Mouse (Mus musculus) spleen, postnatal 14 days (tissue): ENCODE measurements around the gene Nup160.
A peak's percentile ranks its signal among the peaks of the same experiment; 100 is the strongest.

Experiments used
- DNase-seq, 2 experiments: peaks; one replicate each; pipeline ENCODE4 v3.0.0; 2021 to 2022; ENCODE audit warnings: low spot score in 2 of 2

Gene Nup160

DNA sequence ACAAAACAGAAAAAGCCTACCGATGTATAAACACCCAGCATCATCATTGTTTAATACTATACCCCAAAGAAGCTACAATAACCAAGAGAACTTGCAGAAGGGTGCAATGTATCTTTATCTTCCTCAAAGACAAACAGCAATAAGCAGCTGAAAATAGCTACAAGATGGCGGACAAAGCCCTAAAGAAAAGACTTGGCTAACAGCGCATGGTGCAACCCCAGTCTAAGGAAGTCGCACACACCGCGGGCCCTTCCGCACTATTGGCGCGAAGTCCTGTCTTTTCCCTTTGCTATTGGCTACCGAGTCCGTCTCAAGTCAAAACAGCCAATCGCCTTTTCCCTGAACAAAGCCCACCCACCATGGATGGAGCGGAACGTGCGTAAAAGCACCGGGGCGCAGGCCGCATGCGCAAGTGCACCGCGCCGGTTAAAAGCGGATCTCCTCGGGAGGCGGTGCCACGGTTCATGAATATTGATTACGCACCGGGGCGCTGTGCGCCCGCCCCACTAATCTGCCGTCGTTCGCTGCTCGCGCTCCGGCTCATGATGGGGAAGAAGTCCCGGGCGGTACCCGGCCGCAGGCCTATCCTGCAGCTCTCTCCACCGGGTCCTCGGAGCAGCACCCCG, 68.2 kb downstream of the Nup160 start, which contains the start of gene Fnbp4:
Fnbp4 (plus strand) TSS at position 318 of the 626 bp plus-strand sequence.
- DNase-seq, result peak; percentile 93 to 95

- DNase-seq, result peak in 1 of 2 experiments; percentile 49
Observed at GRCm38 (mm10) chr2:90745740-90746537, 68.9 kb downstream of the Nup160 start.

GRCm38 (mm10) chr2:90746538-90746865, 69.5 kb downstream of the Nup160 start:
- DNase-seq, result no peak

DNA sequence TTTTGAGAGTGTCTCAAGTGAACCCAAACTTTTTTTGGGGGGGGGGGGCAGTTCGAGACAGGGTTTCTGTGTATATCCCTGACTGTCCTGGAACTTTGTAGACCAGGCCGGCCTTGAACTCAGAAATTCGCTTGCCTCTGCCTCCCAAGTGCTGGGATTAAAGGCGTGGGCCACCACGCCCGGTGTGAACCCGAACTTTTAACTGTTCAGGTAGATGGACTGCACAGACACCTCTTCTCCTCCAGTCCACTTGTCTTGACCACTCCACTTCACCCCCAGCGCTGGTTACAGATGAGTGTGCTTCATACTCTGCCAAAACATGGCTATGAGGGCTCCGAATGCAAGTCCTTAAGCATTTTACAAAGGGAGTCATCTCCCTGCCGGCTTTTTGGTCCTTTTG, 70.1 kb downstream of the Nup160 start:
- no peak for DNase-seq

GRCm38 (mm10) chr2:90749676-90750459, 72.9 kb downstream of the Nup160 start:
- DNase-seq, result no peak

GRCm38 (mm10) chr2:90753565-90753964, 76.5 kb downstream of the Nup160 start:
- no peak for DNase-seq

DNA sequence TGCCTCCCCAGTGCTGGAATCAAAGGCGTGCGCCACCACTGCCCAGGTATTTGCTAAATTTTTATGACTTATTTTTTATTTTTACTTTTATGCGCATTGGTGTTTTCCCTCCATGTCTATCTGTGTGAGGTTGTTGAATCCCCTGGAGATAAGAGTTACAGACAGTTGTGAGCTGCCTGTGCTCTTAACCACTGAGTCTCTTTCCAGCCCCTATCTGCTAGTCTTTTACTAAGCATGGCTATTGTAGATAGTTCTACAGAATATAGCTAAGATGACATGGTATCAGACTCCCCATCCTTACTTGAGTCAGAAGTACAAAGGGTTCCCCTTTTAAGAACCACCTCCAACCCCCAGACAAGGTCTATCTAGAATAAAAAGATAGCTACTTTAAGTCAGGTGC, 77.2 kb downstream of the Nup160 start:
- no peak for DNase-seq

GRCm38 (mm10) chr2:90765123-90765522, 88.1 kb downstream of the Nup160 start:
- DNase-seq, result no peak

- DNase-seq, result no peak
Observed at GRCm38 (mm10) chr2:90781323-90781722, 104.3 kb downstream of the Nup160 start.

DNA sequence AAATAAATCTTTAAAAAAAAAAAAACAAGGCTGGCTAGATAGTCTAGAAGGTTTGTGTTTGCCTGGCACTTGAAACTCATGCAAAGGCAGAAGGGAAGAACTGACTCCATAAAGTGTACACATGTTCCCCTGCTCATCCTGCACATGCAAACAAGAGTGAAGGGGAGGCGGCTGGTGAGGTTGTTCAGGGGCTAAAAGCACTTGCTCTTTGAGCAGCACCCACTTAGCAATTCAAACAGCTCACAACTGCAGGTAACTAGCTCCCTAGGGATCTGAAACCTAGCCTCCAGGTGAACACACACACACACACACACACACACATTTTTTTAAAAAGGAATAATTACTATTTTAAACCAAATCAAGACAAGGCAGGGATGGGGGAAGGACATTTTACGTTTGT, 104.9 kb downstream of the Nup160 start:
- DNase-seq, result no peak

- no peak for DNase-seq
Observed at GRCm38 (mm10) chr2:90782458-90782857, 105.4 kb downstream of the Nup160 start, which contains the start of gene Agbl2. TSS of gene Agbl2 (plus strand) at chr2:90782727.

- DNase-seq, result no peak
Observed at GRCm38 (mm10) chr2:90782901-90783486, 106.0 kb downstream of the Nup160 start.
